Comparison of ENCODE assay signal across 19 mouse cellular contexts in the genomic region with DNA sequence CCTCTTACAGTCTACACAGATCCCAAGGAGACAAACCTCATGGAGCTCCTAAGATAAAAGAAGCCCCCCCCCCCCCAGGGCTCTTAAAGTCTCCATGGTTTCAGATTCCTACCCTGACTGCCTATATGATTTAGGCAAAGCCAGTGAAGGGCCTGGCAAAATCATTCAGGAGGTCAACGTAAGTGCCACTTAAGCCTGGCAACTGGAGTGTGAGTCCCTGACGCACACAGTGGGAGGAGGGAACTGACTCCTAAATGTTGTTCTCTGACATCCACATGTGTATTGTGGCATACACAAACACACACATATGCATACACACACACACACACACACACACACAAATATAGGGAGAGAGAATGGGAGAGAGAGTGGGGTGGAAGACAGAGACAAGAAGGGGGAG.
"Had no signal": no experiment of that assay in that cellular context is flagged by ENCODE, and none has a peak within 500 bp of the region (broad histone marks: within the 10 kb centered on the region; RNA-seq: fewer than 3 reads in every experiment).

No protein-coding gene starts in this region.

- H3K9me3 ChIP-seq: limb, embryonic 15.5 days; liver, embryonic 12.5 days; midbrain, embryonic 10.5 days; midbrain, embryonic 12.5 days; neural tube, embryonic 13.5 days; neural tube, embryonic 15.5 days; stomach, embryonic 15.5 days had no signal

- H3K36me3 ChIP-seq: limb, embryonic 15.5 days; liver, embryonic 12.5 days; midbrain, embryonic 10.5 days; midbrain, embryonic 12.5 days; neural tube, embryonic 13.5 days; neural tube, embryonic 15.5 days; stomach, embryonic 15.5 days had no signal

- H3K27ac ChIP-seq: limb, embryonic 15.5 days; liver, embryonic 12.5 days; liver, embryonic 14.5 days; midbrain, embryonic 10.5 days; midbrain, embryonic 12.5 days; neural tube, embryonic 13.5 days; neural tube, embryonic 15.5 days; stomach, embryonic 15.5 days; stomach, postnatal 0 days had no signal

- H3K4me2 ChIP-seq: limb, embryonic 15.5 days; liver, embryonic 12.5 days; lung, embryonic 14.5 days; midbrain, embryonic 12.5 days; neural tube, embryonic 13.5 days; neural tube, embryonic 15.5 days; stomach, embryonic 15.5 days had no signal

- H3K4me1 ChIP-seq: limb, embryonic 15.5 days; liver, embryonic 12.5 days; midbrain, embryonic 10.5 days; midbrain, embryonic 12.5 days; neural tube, embryonic 13.5 days; neural tube, embryonic 15.5 days; stomach, embryonic 15.5 days had no signal

- H3K9ac ChIP-seq: limb, embryonic 15.5 days; liver, embryonic 12.5 days; liver, embryonic 14.5 days; lung, embryonic 14.5 days; midbrain, embryonic 12.5 days; neural tube, embryonic 13.5 days; neural tube, embryonic 15.5 days; stomach, embryonic 15.5 days had no signal

- DNase-seq: lung, embryonic 14.5 days; midbrain, embryonic 14.5 days; retina, postnatal 1 day; right cerebral cortex, adult 18-20 months; right cerebral cortex, postnatal 14 days; thymus, adult 2 months; thymus, postnatal 25 days; thymus, postnatal 4 days had no signal

- H3K27me3 ChIP-seq: limb, embryonic 15.5 days; liver, embryonic 12.5 days; midbrain, embryonic 12.5 days; neural tube, embryonic 13.5 days; neural tube, embryonic 15.5 days; stomach, embryonic 15.5 days had no signal

- H3K4me3 ChIP-seq: limb, embryonic 15.5 days; liver, embryonic 12.5 days; midbrain, embryonic 10.5 days; midbrain, embryonic 12.5 days; myocyte; neural tube, embryonic 13.5 days; neural tube, embryonic 15.5 days; stomach, embryonic 15.5 days had no signal

- ATAC-seq: liver, embryonic 12.5 days; midbrain, embryonic 16.5 days had no signal
